Mouse (Mus musculus) liver, postnatal 0 days (tissue): Measurements from ENCODE around the gene L3mbtl2. TPM values are rescaled to one million over a fixed set of nuclear protein-coding genes. Genes with fewer than 3 reads are reported as not detected.
A peak's percentile ranks its signal among the peaks of the same experiment; 100 is the strongest.

ENCODE experiments used
- ATAC-seq: fragments of 200-750 bp; cut with Nextera tagmentation; 2 replicates; pipeline ENCODE4 v1.8.0; 2017; ENCODE audit warnings: mild to moderate bottlenecking, moderate library complexity
- DNase-seq: peaks from one replicate; pipeline ENCODE4 v3.0.0-alpha.2; 2016
- H3K27ac ChIP-seq: fragments of 300-500 bp; sonication (generic); 2 replicates; pipeline ENCODE4 v1.5.1; 2014; ENCODE audit warnings: antibody characterized with exemption, moderate library complexity, mild to moderate bottlenecking, low read depth
- H3K27me3 ChIP-seq: fragments of 300-500 bp; sonication (generic); 2 replicates; pipeline ENCODE4 v1.6.1; 2014; ENCODE audit warnings: low read length, control low read depth, mixed read lengths; ENCODE audit not compliant: insufficient read depth
- H3K36me3 ChIP-seq: fragments of 300-500 bp; sonication (generic); replicated peaks from 2 replicates; pipeline ENCODE4 v1.6.1; 2014; ENCODE audit warnings: mild to moderate bottlenecking, control low read depth, low read length, moderate library complexity, mixed read lengths; ENCODE audit not compliant: insufficient read depth
- H3K4me1 ChIP-seq: fragments of 300-500 bp; sonication (generic); 2 replicates; pipeline ENCODE4 v1.6.1; 2014; ENCODE audit warnings: antibody characterized with exemption, mild to moderate bottlenecking, control low read depth; ENCODE audit not compliant: insufficient read depth
- H3K4me2 ChIP-seq: fragments of 300-500 bp; sonication (generic); 2 replicates; pipeline ENCODE4 v1.6.1; 2014; ENCODE audit warnings: low read depth, mild to moderate bottlenecking, low read length, moderate library complexity, mixed read lengths
- H3K4me3 ChIP-seq: fragments of 300-500 bp; sonication (generic); 2 replicates; pipeline ENCODE4 v1.5.1; 2014; ENCODE audit warnings: low read depth, low read length
- H3K9ac ChIP-seq: fragments of 300-500 bp; sonication (generic); replicated peaks from 2 replicates; pipeline ENCODE4 v1.6.1; 2014; ENCODE audit warnings: mild to moderate bottlenecking, moderate library complexity
- H3K9me3 ChIP-seq: fragments of 300-500 bp; sonication (generic); 2 replicates; pipeline ENCODE4 v1.6.1; 2016; ENCODE audit warnings: mild to moderate bottlenecking, control low read depth, low read length, mixed read lengths
- CTCF ChIP-seq: sonication (generic); IDR thresholded peaks from 2 replicates; pipeline ENCODE4 v1.5.1; 2016; ENCODE audit warnings: antibody characterized with exemption, low read depth
- EP300 ChIP-seq: IDR thresholded peaks from 2 replicates; pipeline ENCODE4 v1.6.1; 2016; ENCODE audit warnings: antibody characterized with exemption, low read depth, mild to moderate bottlenecking
- WGBS: fragments of 180-500 bp; shearing (Covaris S2); extraction: QIAGEN DNeasy Blood & Tissue Kit; methylation state at CpG from one replicate; pipeline ENCODE4 v1.1.7; 2014; ENCODE audit not compliant: insufficient replicate concordance; 5-methylcytosine and 5-hydroxymethylcytosine counted together
- polyA plus RNA-seq: library from polyadenylated mRNA; unstranded; fragments of >200 nt; fragmentation: Nextera tagmentation; extraction: Ambion mirVana; gene quantifications from 2 replicates; pipeline ENCODE4 v1.2.1, GENCODE M21; 2015

Gene L3mbtl2
- polyA plus RNA-seq, 1 experiment from 2014 or later: 8.2 TPM

- H3K9me3 ChIP-seq: no peaks in the 10 kb centered on the region
- 7% methylated on average over 37 of the region's 41 CpGs for WGBS
- TF ChIP-seq EP300 (peak; percentile 83), CTCF (no peak)
These were observed 66.3 kb downstream of the L3mbtl2 start for GRCm38 (mm10) chr15:81729792-81730635.

GRCm38 (mm10) chr15:81735075-81735474 is 71.4 kb downstream of the L3mbtl2 start:
- no peak overlapping the region for H3K27ac ChIP-seq
- TF ChIP-seq CTCF (no peak), EP300 (no peak)
- no peak overlapping the region for H3K4me3 ChIP-seq

More at GRCm38 (mm10) chr15:81729792-81730635, 66.3 kb downstream of the L3mbtl2 start:
- peak overlapping the region; percentile 75 for H3K4me3 ChIP-seq
- ATAC-seq (peak; percentile 95), DNase-seq (peak; percentile 98)
- H3K36me3 ChIP-seq: peaks cover 11% of the 10 kb centered on the region
- H3K9ac ChIP-seq: peak overlapping the region; percentile 77
- no peaks in the 10 kb centered on the region for H3K27me3 ChIP-seq
- H3K4me2 ChIP-seq: peak overlapping the region; percentile 72
- peaks cover 14% of the 10 kb centered on the region for H3K4me1 ChIP-seq
- peak overlapping the region; percentile 90 for H3K27ac ChIP-seq

More at GRCm38 (mm10) chr15:81735075-81735474, 71.4 kb downstream of the L3mbtl2 start:
- WGBS: 41% methylated on average over 3 of the region's 3 CpGs
- Histone ChIP-seq H3K27me3 (no peaks in the 10 kb centered on the region), H3K9ac (no peak overlapping the region), H3K9me3 (no peaks in the 10 kb centered on the region), H3K4me2 (no peak overlapping the region), H3K4me1 (no peaks in the 10 kb centered on the region), H3K36me3 (no peaks in the 10 kb centered on the region)
- ATAC-seq (no peak), DNase-seq (no peak)

Other genes starting within 250 kb of the L3mbtl2 start
- 234 and 241 TPM in 2 replicates for gene Rbx1, start 197.6 kb upstream of the L3mbtl2 start, polyA plus RNA-seq
- gene Ep300, start 78.5 kb upstream of the L3mbtl2 start, polyA plus RNA-seq: 4.5 and 5.1 TPM in 2 replicates
- gene Chadl, start 33.4 kb downstream of the L3mbtl2 start, polyA plus RNA-seq: 0.99 and 1.4 TPM in 2 replicates
- gene Zc3h7b, start 81.2 kb downstream of the L3mbtl2 start, polyA plus RNA-seq: 3.3 and 4.2 TPM in 2 replicates
- 31.3 and 38.0 TPM in 2 replicates for gene Rangap1, start 81.6 kb downstream of the L3mbtl2 start, polyA plus RNA-seq
- gene Tef, start 138.5 kb downstream of the L3mbtl2 start, polyA plus RNA-seq: 14.0 and 16.3 TPM in 2 replicates
- gene Tob2, start 194.9 kb downstream of the L3mbtl2 start, polyA plus RNA-seq: 10.9 and 12.3 TPM in 2 replicates
- 61.5 and 63.0 TPM in 2 replicates for gene Phf5a, start 208.0 kb downstream of the L3mbtl2 start, polyA plus RNA-seq
- 86.7 and 87.0 TPM in 2 replicates for gene Aco2, start 208.4 kb downstream of the L3mbtl2 start, polyA plus RNA-seq